Mouse (Mus musculus) testis, adult 2 months (tissue): Measurements from ENCODE around the gene Inafm1. TPM values are rescaled to one million over a fixed set of nuclear protein-coding genes. Genes with fewer than 3 reads are reported as not detected.
"Not testable (repeated sequence)": the region's sequence is repeated elsewhere in the genome, so short reads cannot be mapped to it uniquely, and the experiment has no call there.

Experiments
- H3K27ac ChIP-seq: fragments of 200-500 bp; 2 replicates; pipeline ENCODE4 v1.5.1; 2012; ENCODE audit warnings: low read depth, low read length; ENCODE audit not compliant: control insufficient read depth, insufficient read depth
- H3K27me3 ChIP-seq: fragments of 200-500 bp; 2 replicates; pipeline ENCODE4 v1.6.1; 2012; ENCODE audit warnings: mild to moderate bottlenecking, low read length, moderate library complexity; ENCODE audit not compliant: control insufficient read depth, insufficient read depth
- H3K36me3 ChIP-seq: fragments of 200-500 bp; 2 replicates; pipeline ENCODE4 v1.6.1; 2012; ENCODE audit warnings: mild to moderate bottlenecking, low read length; ENCODE audit not compliant: control insufficient read depth, insufficient read depth
- H3K4me1 ChIP-seq: fragments of 200-500 bp; 2 replicates; pipeline ENCODE4 v1.6.1; 2012; ENCODE audit warnings: low read length; ENCODE audit not compliant: control insufficient read depth, insufficient read depth
- H3K4me3 ChIP-seq: fragments of 200-500 bp; 2 replicates; pipeline ENCODE4 v1.5.1; 2012; ENCODE audit warnings: low read depth, mild to moderate bottlenecking, low read length, moderate library complexity, mixed read lengths; ENCODE audit not compliant: control insufficient read depth
- CTCF ChIP-seq: fragments of 200-500 bp; IDR thresholded peaks from 2 replicates; pipeline ENCODE4 v1.5.1; 2012; ENCODE audit warnings: low read depth, mild to moderate bottlenecking, inconsistent platforms, low read length, moderate library complexity; ENCODE audit not compliant: control insufficient read depth, insufficient read depth, insufficient replicate concordance
- POLR2A ChIP-seq: fragments of 200-500 bp; IDR thresholded peaks from 2 replicates; pipeline ENCODE4 v1.6.1; 2012; ENCODE audit warnings: low read depth, mild to moderate bottlenecking, inconsistent platforms, low read length, moderate library complexity; ENCODE audit not compliant: control insufficient read depth
- polyA plus RNA-seq: library from polyadenylated mRNA; depleted of rRNA; stranded (reverse); fragments of >200 nt; gene quantifications from 2 replicates; pipeline ENCODE4 v1.2.3, GENCODE M21; 2012

The Inafm1 gene
- polyA plus RNA-seq, 1 experiment, result 19.5 TPM

DNA sequence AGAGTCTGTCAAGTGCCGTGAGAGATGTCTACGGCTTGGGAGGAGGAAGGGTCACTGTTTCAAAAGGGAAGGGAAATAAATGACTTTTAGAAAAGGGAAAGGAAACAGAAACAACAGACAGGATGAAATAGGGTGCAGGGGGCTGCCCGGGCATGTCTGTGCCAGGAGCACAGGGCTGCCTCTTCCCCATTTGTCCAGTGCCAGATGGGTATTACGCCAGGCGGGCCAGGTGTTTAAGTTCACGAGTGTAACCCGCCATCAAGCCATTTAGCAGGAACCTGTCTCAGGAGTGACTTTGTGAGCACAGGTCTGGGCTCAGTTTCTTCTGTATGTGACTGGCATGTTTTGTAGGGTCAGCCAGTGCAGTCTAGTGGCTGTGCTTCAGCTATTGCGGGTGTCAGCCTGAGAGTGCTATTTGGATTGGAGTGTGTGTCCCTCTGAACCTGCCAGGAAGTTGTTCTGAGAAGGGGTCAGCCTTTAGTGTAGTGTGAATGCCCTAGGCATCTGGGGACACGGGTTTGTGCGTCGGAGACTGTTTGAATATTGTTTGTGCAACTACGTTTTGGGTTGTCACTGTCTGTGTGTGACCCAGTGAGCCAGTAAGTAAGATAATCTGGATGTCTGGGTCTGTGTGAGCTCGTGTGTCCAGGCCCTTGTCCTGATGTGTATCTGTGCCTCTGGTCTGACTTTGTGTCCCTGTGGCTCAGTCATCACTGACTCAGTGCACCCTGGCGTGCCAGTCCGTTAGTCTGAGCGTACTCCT lies 35.3 kb upstream of the Inafm1 start:
- Histone ChIP-seq H3K4me1 (peaks cover 36% of the 10 kb centered on the region), H3K4me3 (peak overlapping the region; percentile 31), H3K36me3 (no peaks in the 10 kb centered on the region), H3K27me3 (no peaks in the 10 kb centered on the region), H3K27ac (peak overlapping the region; percentile 63)
- TF ChIP-seq POLR2A, result no peak
- TF ChIP-seq CTCF, result no peak

- H3K36me3 ChIP-seq, H3K27me3 ChIP-seq: not testable (repeated sequence)
- peaks cover 35% of the 10 kb centered on the region for H3K4me1 ChIP-seq
- peak within 1 kb of the TSS; percentile 63 for H3K27ac ChIP-seq
- H3K4me3 ChIP-seq, result peak within 1 kb of the TSS; percentile 31
Measured at GRCm38 (mm10) chr7:16308093-16308492, 34.7 kb upstream of the Inafm1 start, which contains the start of gene Bbc3. Gene Bbc3 (plus strand): TSS chr7:16308393.

DNA sequence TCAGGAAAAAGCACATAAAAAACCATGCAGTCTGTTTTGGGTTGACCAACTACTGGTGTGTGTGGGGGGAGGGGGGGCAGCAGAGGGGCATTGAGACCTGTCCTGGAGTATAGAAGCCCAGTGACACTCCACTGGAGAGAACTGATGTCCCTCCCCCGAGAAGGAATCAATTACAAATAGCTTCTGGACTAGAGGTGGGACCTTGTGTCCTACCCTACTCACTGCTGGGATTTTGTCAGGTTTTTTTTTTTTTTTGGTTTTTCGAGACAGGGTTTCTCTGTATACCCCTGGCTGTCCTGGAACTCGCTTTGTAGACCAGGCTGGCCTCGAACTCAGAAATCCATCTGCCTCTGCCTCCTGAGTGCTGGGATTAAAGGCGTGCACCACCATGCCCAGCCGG lies 33.7 kb upstream of the Inafm1 start:
- H3K27me3 ChIP-seq, H3K27ac ChIP-seq, H3K36me3 ChIP-seq, H3K4me3 ChIP-seq: not testable (repeated sequence)
- peaks cover 27% of the 10 kb centered on the region for H3K4me1 ChIP-seq

GRCm38 (mm10) chr7:16299419-16300035 lies 26.1 kb upstream of the Inafm1 start:
- no peaks in the 10 kb centered on the region for H3K27me3 ChIP-seq
- H3K27ac ChIP-seq, result no peak overlapping the region
- TF ChIP-seq CTCF (no peak), POLR2A (peak; percentile 20; the same call in 1 of the 2 replicates)
- peaks cover 44% of the 10 kb centered on the region for H3K4me1 ChIP-seq
- no peaks in the 10 kb centered on the region for H3K36me3 ChIP-seq
- peak overlapping the region; percentile 73 for H3K4me3 ChIP-seq

GRCm38 (mm10) chr7:16298927-16299326 lies 25.5 kb upstream of the Inafm1 start:
- TF ChIP-seq POLR2A (no peak), CTCF (no peak)
- H3K36me3 ChIP-seq, result no peaks in the 10 kb centered on the region
- H3K4me3 ChIP-seq, result no peak overlapping the region
- H3K27me3 ChIP-seq, result no peaks in the 10 kb centered on the region
- H3K4me1 ChIP-seq, result peaks cover 44% of the 10 kb centered on the region
- H3K27ac ChIP-seq, result no peak overlapping the region; the same call in 1 of the 2 replicates

DNA sequence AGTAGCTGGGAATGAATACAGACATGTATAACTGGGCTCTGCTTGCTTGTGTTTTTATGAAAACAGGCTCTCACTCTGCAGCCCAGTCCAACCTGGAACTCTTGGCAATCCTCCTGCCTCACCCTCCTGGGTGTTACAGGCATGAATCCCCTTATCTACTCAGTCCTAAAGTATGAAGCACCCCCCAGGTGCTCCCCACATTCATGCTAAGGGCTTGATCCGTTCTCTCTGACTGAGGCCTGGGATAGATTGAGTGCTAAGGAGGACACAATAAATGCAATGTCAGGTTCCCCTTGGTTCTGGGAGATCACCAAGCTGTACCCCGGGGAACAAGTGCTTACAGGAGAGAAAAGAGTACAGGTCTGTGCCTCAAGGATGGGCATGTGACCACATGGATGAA lies 24.2 kb upstream of the Inafm1 start:
- Histone ChIP-seq H3K4me3 (no peak overlapping the region), H3K4me1 (peaks cover 44% of the 10 kb centered on the region), H3K27me3 (no peaks in the 10 kb centered on the region), H3K36me3 (no peaks in the 10 kb centered on the region), H3K27ac (no peak overlapping the region)
- TF ChIP-seq POLR2A (no peak), CTCF (no peak)

DNA sequence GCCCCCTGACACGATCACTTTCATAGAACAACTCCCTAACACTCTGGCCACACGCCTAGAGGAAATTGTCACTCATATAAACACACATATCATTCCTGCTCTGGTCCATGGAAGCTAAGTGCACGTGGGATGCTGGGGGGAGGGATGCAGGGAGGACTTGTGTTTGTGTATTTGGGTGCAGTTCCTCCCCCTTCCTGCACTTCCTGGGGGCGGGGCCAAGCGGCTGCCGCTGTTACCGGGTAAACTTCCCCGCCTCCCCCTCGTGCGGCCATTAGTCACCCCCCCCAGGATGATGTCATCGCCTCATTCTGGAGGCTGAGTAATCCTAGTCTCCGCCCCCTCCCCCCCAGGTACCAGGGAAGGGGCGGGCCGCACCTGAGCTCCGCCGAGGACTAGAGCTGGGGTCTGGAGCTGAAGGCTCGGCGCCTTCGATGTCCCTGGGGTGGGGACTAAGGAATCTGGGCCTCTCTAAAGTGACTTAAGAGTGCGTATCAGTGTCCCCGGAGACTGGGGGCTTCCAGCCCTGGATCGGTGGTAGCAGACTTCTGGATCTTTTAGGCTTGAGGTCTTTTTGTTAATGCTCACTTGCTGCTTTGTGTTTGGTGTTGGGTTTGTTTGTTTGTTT lies 23.5 kb upstream of the Inafm1 start:
- no peak overlapping the region for H3K27ac ChIP-seq
- H3K4me3 ChIP-seq, result peak overlapping the region; percentile 1
- no peaks in the 10 kb centered on the region for H3K36me3 ChIP-seq
- TF ChIP-seq POLR2A, result no peak
- no peak for TF ChIP-seq CTCF
- peaks cover 42% of the 10 kb centered on the region for H3K4me1 ChIP-seq
- H3K27me3 ChIP-seq, result no peaks in the 10 kb centered on the region
